Mouse (Mus musculus) midbrain, embryonic 14.5 days (tissue): ENCODE results near the gene H2-Eb1. TPM values are rescaled to one million over a fixed set of nuclear protein-coding genes. Genes with fewer than 3 reads are reported as not detected.

Experiments
- ATAC-seq: fragments of 200-750 bp; cut with Nextera tagmentation; 2 replicates; pipeline ENCODE4 v1.8.0; 2017; ENCODE audit warnings: moderate number of reproducible peaks, moderate library complexity; ENCODE audit not compliant: low FRiP score, low TSS enrichment
- DNase-seq: peaks from one replicate; pipeline ENCODE4 v3.0.0-alpha.2; 2015
- H3K27ac ChIP-seq: fragments of 300-500 bp; sonication (generic); replicated peaks from 2 replicates; pipeline ENCODE4 v1.5.1; 2014; ENCODE audit warnings: mild to moderate bottlenecking, low read depth, low read length, moderate library complexity
- H3K27me3 ChIP-seq: fragments of 300-500 bp; sonication (generic); 2 replicates; pipeline ENCODE4 v1.6.1; 2014; ENCODE audit warnings: low read length, control low read depth, mixed read lengths; ENCODE audit not compliant: control insufficient read depth, insufficient read depth
- H3K36me3 ChIP-seq: fragments of 300-500 bp; sonication (generic); 2 replicates; pipeline ENCODE4 v1.6.1; 2014; ENCODE audit warnings: low read length, control low read depth; ENCODE audit not compliant: control insufficient read depth, insufficient read depth
- H3K4me1 ChIP-seq: fragments of 300-500 bp; sonication (generic); 2 replicates; pipeline ENCODE4 v1.6.1; 2014; ENCODE audit warnings: mild to moderate bottlenecking, antibody characterized with exemption, low read length, control low read depth; ENCODE audit not compliant: control insufficient read depth, insufficient read depth
- H3K4me2 ChIP-seq: fragments of 300-500 bp; sonication (generic); 2 replicates; pipeline ENCODE4 v1.6.1; 2014; ENCODE audit warnings: mild to moderate bottlenecking, low read length, moderate library complexity
- H3K4me3 ChIP-seq: fragments of 300-500 bp; sonication (generic); replicated peaks from 2 replicates; pipeline ENCODE4 v1.5.1; 2014; ENCODE audit warnings: low read depth, low read length
- H3K9ac ChIP-seq: fragments of 300-500 bp; sonication (generic); replicated peaks from 2 replicates; pipeline ENCODE4 v1.6.1; 2014; ENCODE audit warnings: mild to moderate bottlenecking, low read length, moderate library complexity
- H3K9me3 ChIP-seq: fragments of 300-500 bp; sonication (generic); 2 replicates; pipeline ENCODE4 v1.6.1; 2016; ENCODE audit warnings: low read length, control low read depth, mixed read lengths; ENCODE audit not compliant: control insufficient read depth
- WGBS: fragments of 180-500 bp; shearing (Covaris S2); extraction: QIAGEN DNeasy Blood & Tissue Kit; methylation state at CpG from one replicate; pipeline ENCODE4 v1.1.7; 2014; 5-methylcytosine and 5-hydroxymethylcytosine counted together
- polyA plus RNA-seq: library from polyadenylated mRNA; unstranded; fragments of >200 nt; fragmentation: Nextera tagmentation; extraction: Ambion mirVana; gene quantifications from 2 replicates; pipeline ENCODE4 v1.2.1, GENCODE M21; 2014

H2-Eb1 gene
- polyA plus RNA-seq, 1 experiment from 2014 or later, result 2.4 TPM

DNA sequence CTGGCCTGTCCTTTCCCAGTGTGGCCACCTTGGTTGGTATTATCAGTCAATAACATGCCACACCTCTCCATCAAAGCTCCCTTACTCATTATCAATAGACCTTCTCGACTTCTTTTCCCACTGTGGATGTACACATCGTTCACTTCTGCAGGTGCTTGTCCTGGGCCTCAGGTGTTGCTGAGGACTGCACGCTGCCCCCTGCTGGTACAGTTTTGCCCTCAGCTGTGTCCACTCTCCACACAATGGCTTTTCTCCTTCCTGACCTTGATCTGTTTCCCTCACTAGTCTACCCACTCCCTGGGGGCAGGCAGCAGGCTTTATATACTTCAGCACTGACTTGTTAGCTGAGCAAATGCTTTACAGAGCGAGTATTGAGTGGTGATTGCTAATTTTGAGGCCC, 19.8 kb upstream of the H2-Eb1 start:
- H3K27ac ChIP-seq, result no peak overlapping the region
- no peak overlapping the region for H3K4me3 ChIP-seq
- H3K9ac ChIP-seq, result no peak overlapping the region
- 42% methylated on average over 4 of the region's 4 CpGs for WGBS
- ATAC-seq (no peak), DNase-seq (no peak)
- H3K4me1 ChIP-seq, result no peaks in the 10 kb centered on the region
- no peaks in the 10 kb centered on the region for H3K27me3 ChIP-seq
- H3K9me3 ChIP-seq, result no peaks in the 10 kb centered on the region
- H3K4me2 ChIP-seq, result no peak overlapping the region
- H3K36me3 ChIP-seq, result no peaks in the 10 kb centered on the region

DNA sequence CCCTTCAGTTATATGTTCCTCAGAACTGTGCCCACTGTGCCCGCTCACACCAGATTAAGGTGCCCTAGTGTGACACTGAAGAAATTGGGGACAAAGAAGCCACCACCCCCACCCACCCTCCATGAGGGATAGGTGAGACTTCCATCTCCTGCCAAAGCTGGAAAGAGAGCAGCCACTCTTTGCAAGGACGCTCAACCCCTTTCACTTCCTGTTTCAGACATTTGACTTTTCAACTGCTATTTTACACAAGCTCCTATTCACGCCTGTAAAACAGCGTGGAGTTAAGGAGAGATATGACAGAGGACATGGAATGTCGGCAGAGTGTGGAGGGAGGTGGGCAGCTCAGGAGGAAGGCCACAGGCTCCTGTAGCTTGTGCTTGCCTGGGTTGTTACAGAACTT, 19.2 kb upstream of the H2-Eb1 start:
- no peak overlapping the region for H3K9ac ChIP-seq
- ATAC-seq, result no peak

GRCm38 (mm10) chr17:34286999-34287398, 18.7 kb upstream of the H2-Eb1 start:
- no peaks in the 10 kb centered on the region for H3K36me3 ChIP-seq
- no peak overlapping the region for H3K4me2 ChIP-seq
- WGBS, result 73% methylated on average over 6 of the region's 6 CpGs
- H3K4me3 ChIP-seq, result no peak overlapping the region
- ATAC-seq (no peak), DNase-seq (no peak)
- no peaks in the 10 kb centered on the region for H3K27me3 ChIP-seq
- no peaks in the 10 kb centered on the region for H3K9me3 ChIP-seq
- no peak overlapping the region for H3K9ac ChIP-seq
- H3K4me1 ChIP-seq, result no peaks in the 10 kb centered on the region
- H3K27ac ChIP-seq, result no peak overlapping the region

More for the DNA sequence above, 19.2 kb upstream of the H2-Eb1 start:
- H3K4me3 ChIP-seq, result no peak overlapping the region
- no peak overlapping the region for H3K27ac ChIP-seq
- DNase-seq, result no peak
- H3K9me3 ChIP-seq, result no peaks in the 10 kb centered on the region
- no peaks in the 10 kb centered on the region for H3K27me3 ChIP-seq
- H3K36me3 ChIP-seq, result no peaks in the 10 kb centered on the region
- no peaks in the 10 kb centered on the region for H3K4me1 ChIP-seq
- H3K4me2 ChIP-seq, result no peak overlapping the region
- 85% methylated on average over 5 of the region's 5 CpGs for WGBS

- 16% methylated on average over 8 of the region's 8 CpGs for WGBS
- Histone ChIP-seq H3K4me2 (no peak within 1 kb of the TSS), H3K27me3 (no peaks in the 10 kb centered on the region), H3K9ac (no peak within 1 kb of the TSS), H3K4me3 (no peak within 1 kb of the TSS), H3K27ac (no peak within 1 kb of the TSS), H3K36me3 (no peaks in the 10 kb centered on the region), H3K4me1 (no peaks in the 10 kb centered on the region), H3K9me3 (no peaks in the 10 kb centered on the region)
- ATAC-seq, result no peak
- peak; percentile 70 for DNase-seq
Observed at GRCm38 (mm10) chr17:34287648-34288047, 18.0 kb upstream of the H2-Eb1 start, which contains the start of gene H2-Aa. TSS of gene H2-Aa (minus strand) at chr17:34287823.

DNA sequence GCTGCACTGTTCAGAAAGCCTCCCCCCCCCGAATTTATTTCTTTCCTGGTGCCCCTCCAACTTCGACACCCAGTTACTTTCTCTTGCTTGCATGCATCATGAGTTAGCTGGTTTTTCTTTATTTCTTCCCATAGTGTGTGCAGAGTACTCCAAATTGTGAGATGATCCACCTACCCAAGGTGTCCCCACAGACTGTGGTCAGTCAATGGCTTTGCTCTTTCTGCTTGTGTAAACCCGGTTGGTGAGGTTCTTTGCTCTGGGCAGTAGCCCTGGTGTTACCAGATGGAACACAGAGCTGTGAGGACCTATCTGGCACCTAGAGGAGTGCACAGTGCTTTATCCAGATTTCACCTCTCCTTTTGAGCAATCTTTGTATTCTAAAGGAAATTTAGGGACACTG, 17.5 kb upstream of the H2-Eb1 start:
- WGBS, result 75% methylated on average over 3 of the region's 3 CpGs
- no peak for ATAC-seq
- H3K9me3 ChIP-seq, result no peaks in the 10 kb centered on the region
- no peaks in the 10 kb centered on the region for H3K4me1 ChIP-seq
- H3K27me3 ChIP-seq, result no peaks in the 10 kb centered on the region
- no peak overlapping the region for H3K4me2 ChIP-seq
- no peaks in the 10 kb centered on the region for H3K36me3 ChIP-seq
- DNase-seq, result no peak
- H3K4me3 ChIP-seq, result no peak overlapping the region
- no peak overlapping the region for H3K9ac ChIP-seq
- H3K27ac ChIP-seq, result no peak overlapping the region

DNA sequence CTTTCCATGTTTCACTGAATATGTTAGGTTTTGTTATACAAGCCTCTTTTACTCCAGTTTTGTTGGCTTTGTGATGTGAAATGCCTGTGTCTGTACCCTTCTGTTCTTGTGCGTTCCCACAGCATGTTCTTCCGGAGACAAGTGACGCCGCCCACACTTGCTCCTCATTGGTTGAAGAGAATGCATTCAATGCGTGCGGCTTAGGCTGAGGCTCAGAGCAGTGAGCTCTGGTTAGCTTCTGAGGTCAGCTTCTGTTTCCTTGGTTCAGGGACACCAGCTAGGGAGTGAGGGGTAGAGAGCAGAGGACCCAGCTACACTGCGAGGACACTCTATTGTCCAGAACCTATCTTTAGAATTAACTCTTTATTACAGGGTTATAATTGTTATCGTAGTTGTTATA, 14.1 kb upstream of the H2-Eb1 start:
- Histone ChIP-seq H3K4me2 (no peak overlapping the region), H3K4me1 (peaks cover 3% of the 10 kb centered on the region; the same call in 1 of the 2 replicates), H3K27me3 (no peaks in the 10 kb centered on the region), H3K4me3 (no peak overlapping the region), H3K9ac (no peak overlapping the region), H3K9me3 (no peaks in the 10 kb centered on the region), H3K36me3 (no peaks in the 10 kb centered on the region), H3K27ac (no peak overlapping the region)
- 12% methylated on average over 8 of the region's 8 CpGs for WGBS
- DNase-seq (peak; percentile 96), ATAC-seq (peak; percentile 87)

- DNase-seq (no peak), ATAC-seq (no peak)
- Histone ChIP-seq H3K9ac (no peak overlapping the region), H3K27ac (no peak overlapping the region), H3K4me2 (no peak overlapping the region), H3K27me3 (no peaks in the 10 kb centered on the region), H3K9me3 (no peaks in the 10 kb centered on the region), H3K4me3 (no peak overlapping the region), H3K36me3 (no peaks in the 10 kb centered on the region), H3K4me1 (peaks cover 5% of the 10 kb centered on the region; the same call in 1 of the 2 replicates)
- 94% methylated on average over 4 of the region's 4 CpGs for WGBS
Observed at GRCm38 (mm10) chr17:34292570-34292969, 13.1 kb upstream of the H2-Eb1 start.

DNA sequence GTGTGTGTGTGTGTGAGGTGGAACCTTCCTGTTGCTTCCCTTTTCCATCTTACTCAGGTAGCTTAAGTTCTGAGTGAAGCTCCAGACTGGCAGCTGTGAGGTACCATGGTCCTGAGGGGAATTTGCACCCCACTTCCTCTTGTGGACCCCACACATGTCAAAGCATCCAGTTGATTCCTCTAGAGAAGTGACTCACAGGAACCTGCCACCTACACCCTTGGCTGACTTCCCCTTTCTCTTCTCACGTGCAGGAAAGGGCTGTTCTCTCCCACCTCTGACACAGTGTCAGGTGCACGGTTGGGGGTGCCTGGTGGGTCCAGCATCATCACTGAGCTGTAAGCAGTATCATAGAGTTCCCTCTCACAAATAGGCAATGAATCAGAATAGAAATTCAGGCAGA, 12.1 kb upstream of the H2-Eb1 start:
- Histone ChIP-seq H3K9me3 (no peaks in the 10 kb centered on the region), H3K4me3 (no peak overlapping the region), H3K36me3 (no peaks in the 10 kb centered on the region), H3K4me2 (no peak overlapping the region), H3K27ac (no peak overlapping the region), H3K27me3 (no peaks in the 10 kb centered on the region), H3K4me1 (peaks cover 5% of the 10 kb centered on the region; the same call in 1 of the 2 replicates), H3K9ac (no peak overlapping the region)
- DNase-seq (no peak), ATAC-seq (no peak)
- 60% methylated on average over 2 of the region's 2 CpGs for WGBS

GRCm38 (mm10) chr17:34294249-34294648, 11.4 kb upstream of the H2-Eb1 start:
- no peaks in the 10 kb centered on the region for H3K9me3 ChIP-seq
- ATAC-seq, result no peak
- no peak overlapping the region for H3K4me2 ChIP-seq
- DNase-seq, result no peak
- H3K4me3 ChIP-seq, result no peak overlapping the region
- 74% methylated on average over 4 of the region's 4 CpGs for WGBS
- peaks cover 5% of the 10 kb centered on the region; the same call in 1 of the 2 replicates for H3K4me1 ChIP-seq
- no peaks in the 10 kb centered on the region for H3K36me3 ChIP-seq
- no peaks in the 10 kb centered on the region for H3K27me3 ChIP-seq
- no peak overlapping the region for H3K27ac ChIP-seq
- no peak overlapping the region for H3K9ac ChIP-seq
